Mouse (Mus musculus) kidney, postnatal 0 days (tissue): Measurements from ENCODE around the gene Ldhd. TPM values are rescaled to one million over a fixed set of nuclear protein-coding genes. Genes with fewer than 3 reads are reported as not detected.

Experiments used
- ATAC-seq: fragments of 200-750 bp; cut with Nextera tagmentation; replicated peaks from 2 replicates; pipeline ENCODE4 v1.8.0; 2017; ENCODE audit warnings: low read depth, moderate number of reproducible peaks, moderate TSS enrichment, moderate library complexity; ENCODE audit not compliant: low FRiP score
- DNase-seq: peaks from one replicate; pipeline ENCODE4 v3.0.0-alpha.2; 2016; ENCODE audit warnings: low spot score
- H3K27ac ChIP-seq: fragments of 300-500 bp; sonication (generic); 2 replicates; pipeline ENCODE4 v1.5.1; 2014; ENCODE audit warnings: mild to moderate bottlenecking
- H3K27me3 ChIP-seq: fragments of 300-500 bp; sonication (generic); 2 replicates; pipeline ENCODE4 v1.6.1; 2014; ENCODE audit warnings: low read length, mixed read lengths; ENCODE audit not compliant: insufficient read depth
- H3K36me3 ChIP-seq: fragments of 300-500 bp; sonication (generic); 2 replicates; pipeline ENCODE4 v1.6.1; 2014; ENCODE audit warnings: low read length, mixed read lengths; ENCODE audit not compliant: insufficient read depth
- H3K4me1 ChIP-seq: fragments of 300-500 bp; sonication (generic); replicated peaks from 2 replicates; pipeline ENCODE4 v1.6.1; 2014; ENCODE audit warnings: antibody characterized with exemption, low read length, mixed read lengths; ENCODE audit not compliant: insufficient read depth
- H3K4me2 ChIP-seq: fragments of 300-500 bp; sonication (generic); 2 replicates; pipeline ENCODE4 v1.6.1; 2014; ENCODE audit warnings: mild to moderate bottlenecking, low read length, moderate library complexity, mixed read lengths
- H3K4me3 ChIP-seq: fragments of 300-500 bp; sonication (generic); replicated peaks from 2 replicates; pipeline ENCODE4 v1.5.1; 2014; ENCODE audit warnings: low read depth, low read length
- H3K9ac ChIP-seq: fragments of 300-500 bp; sonication (generic); 2 replicates; pipeline ENCODE4 v1.6.1; 2014; ENCODE audit warnings: low read depth, low read length
- H3K9me3 ChIP-seq: fragments of 300-500 bp; sonication (generic); replicated peaks from 2 replicates; pipeline ENCODE4 v1.6.1; 2016; ENCODE audit warnings: low read length, inconsistent platforms, mixed read lengths
- CTCF ChIP-seq: IDR thresholded peaks from 2 replicates; pipeline ENCODE4 v1.5.1; 2016; ENCODE audit warnings: antibody characterized with exemption, low read depth, mild to moderate bottlenecking, moderate library complexity
- WGBS: fragments of 180-500 bp; shearing (Covaris S2); extraction: QIAGEN DNeasy Blood & Tissue Kit; methylation state at CpG from one replicate; pipeline ENCODE4 v1.1.7; 2014; 5-methylcytosine and 5-hydroxymethylcytosine counted together
- polyA plus RNA-seq: library from polyadenylated mRNA; unstranded; fragments of >200 nt; fragmentation: Nextera tagmentation; extraction: Ambion mirVana; gene quantifications from 2 replicates; pipeline ENCODE4 v1.2.1, GENCODE M21; 2015

The Ldhd gene
- polyA plus RNA-seq, 1 experiment from 2014 or later: 4.5 TPM

- H3K9ac ChIP-seq: no peak overlapping the region
- no peak overlapping the region for H3K4me3 ChIP-seq
- H3K36me3 ChIP-seq: no peaks in the 10 kb centered on the region
- WGBS: 87% methylated on average over 1 of the region's 1 CpGs
- no peak for DNase-seq
- ATAC-seq: no peak
- TF ChIP-seq CTCF: no peak
- no peak overlapping the region for H3K4me2 ChIP-seq
- H3K27ac ChIP-seq: no peak overlapping the region
- H3K4me1 ChIP-seq: no peaks in the 10 kb centered on the region
- no peaks in the 10 kb centered on the region for H3K9me3 ChIP-seq
- H3K27me3 ChIP-seq: no peaks in the 10 kb centered on the region
Measured at GRCm38 (mm10) chr8:111587545-111588094, 42.6 kb downstream of the Ldhd start.

DNA sequence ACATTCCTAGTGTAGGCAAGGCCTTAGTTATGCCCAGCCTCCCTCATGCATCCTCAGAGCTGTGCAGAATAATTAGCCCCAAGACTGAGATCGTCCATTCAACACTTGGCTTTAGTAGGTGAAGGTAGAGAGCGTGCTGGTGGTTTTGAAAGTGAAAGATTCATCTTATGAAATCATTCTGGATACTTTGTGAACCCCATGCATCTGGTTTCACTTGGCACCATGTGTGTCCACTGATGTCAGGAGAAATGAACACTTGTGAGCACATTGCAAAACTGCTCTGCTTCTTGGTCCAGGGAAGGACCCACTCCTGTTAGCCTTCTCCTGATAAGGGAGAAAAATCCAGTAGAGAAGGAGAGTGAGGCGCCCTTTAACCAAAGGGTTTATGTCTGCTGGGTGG lies 45.2 kb downstream of the Ldhd start:
- DNase-seq (no peak), ATAC-seq (no peak)
- Histone ChIP-seq H3K9ac (no peak overlapping the region), H3K4me2 (no peak overlapping the region), H3K4me1 (no peaks in the 10 kb centered on the region), H3K27ac (no peak overlapping the region), H3K4me3 (no peak overlapping the region), H3K9me3 (no peaks in the 10 kb centered on the region), H3K36me3 (no peaks in the 10 kb centered on the region), H3K27me3 (no peaks in the 10 kb centered on the region)
- 95% methylated on average over 3 of the region's 3 CpGs for WGBS
- no peak for TF ChIP-seq CTCF

DNA sequence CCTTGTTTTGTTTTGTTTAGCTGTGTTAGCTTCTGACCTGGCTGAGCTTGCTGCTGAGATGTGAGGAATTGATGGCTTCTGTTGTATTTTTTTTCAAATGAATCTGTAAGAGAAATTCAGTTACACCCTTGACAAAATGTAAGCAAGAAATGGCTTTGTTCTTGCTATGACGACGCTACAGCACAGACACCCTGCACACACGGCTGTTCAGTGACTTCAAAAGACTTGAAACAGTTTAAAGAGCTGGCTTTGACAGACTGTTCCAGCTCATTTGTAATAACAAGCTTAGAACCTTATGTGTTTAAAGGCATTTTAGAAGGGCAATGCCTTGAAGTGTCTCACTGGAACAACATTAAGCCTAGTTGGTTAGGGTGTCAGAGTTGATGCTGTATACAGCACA lies 47.8 kb downstream of the Ldhd start:
- WGBS: 63% methylated on average over 3 of the region's 3 CpGs
- Histone ChIP-seq H3K4me1 (no peaks in the 10 kb centered on the region), H3K27ac (no peak overlapping the region), H3K9me3 (no peaks in the 10 kb centered on the region), H3K27me3 (no peaks in the 10 kb centered on the region), H3K9ac (no peak overlapping the region), H3K4me2 (no peak overlapping the region), H3K36me3 (no peaks in the 10 kb centered on the region), H3K4me3 (no peak overlapping the region)
- DNase-seq (no peak), ATAC-seq (no peak)
- no peak for TF ChIP-seq CTCF

DNA sequence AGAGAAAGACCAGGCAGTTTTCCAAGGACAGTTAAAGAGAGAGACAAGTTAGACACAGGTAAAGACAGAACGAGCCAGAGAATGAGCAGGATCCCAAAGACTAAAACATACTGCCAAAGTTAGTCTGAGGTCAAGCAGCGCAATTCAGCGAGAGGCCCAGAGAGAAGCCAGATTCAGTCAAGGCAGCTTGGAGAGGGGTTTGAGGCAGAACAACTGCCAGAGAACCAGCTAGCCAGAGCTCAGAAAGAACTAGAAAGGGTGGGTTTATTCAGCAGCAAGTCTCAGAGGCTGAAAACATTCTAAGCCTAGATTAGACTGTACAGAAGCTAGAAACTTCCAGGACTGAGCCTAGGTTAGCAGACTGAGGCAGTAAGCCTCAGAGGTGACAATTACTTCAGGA lies 49.9 kb downstream of the Ldhd start:
- Histone ChIP-seq H3K9me3 (no peaks in the 10 kb centered on the region), H3K4me3 (no peak overlapping the region), H3K4me2 (no peak overlapping the region), H3K9ac (no peak overlapping the region), H3K36me3 (no peaks in the 10 kb centered on the region), H3K27ac (no peak overlapping the region), H3K4me1 (no peaks in the 10 kb centered on the region), H3K27me3 (no peaks in the 10 kb centered on the region)
- DNase-seq (no peak), ATAC-seq (no peak)
- no peak for TF ChIP-seq CTCF
- 67% methylated on average over 3 of the region's 3 CpGs for WGBS

DNA sequence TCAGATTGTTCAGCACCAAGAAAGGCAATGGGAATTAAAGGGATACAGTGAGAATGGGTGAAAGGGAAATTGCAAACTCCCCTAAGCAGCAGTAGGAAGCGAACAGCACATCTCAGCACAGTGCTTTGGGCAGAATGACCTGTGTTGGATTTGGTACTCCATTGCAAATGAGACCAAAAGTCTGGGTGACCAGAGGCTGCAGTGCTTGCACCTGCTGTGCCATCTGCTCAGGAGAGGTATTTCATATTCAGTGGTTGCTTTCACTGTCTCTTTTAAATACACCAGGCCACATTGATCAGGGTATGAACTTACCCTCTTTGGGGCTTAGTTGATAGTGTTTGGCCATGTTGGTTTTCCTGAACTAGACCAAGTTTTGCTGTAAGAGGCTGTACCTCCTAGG lies 50.9 kb downstream of the Ldhd start:
- H3K27ac ChIP-seq: no peak overlapping the region
- WGBS: 100% methylated on average over 1 of the region's 1 CpGs
- no peak overlapping the region for H3K4me3 ChIP-seq
- H3K9ac ChIP-seq: no peak overlapping the region
- H3K27me3 ChIP-seq: no peaks in the 10 kb centered on the region
- H3K9me3 ChIP-seq: no peaks in the 10 kb centered on the region
- no peak for TF ChIP-seq CTCF
- no peaks in the 10 kb centered on the region for H3K4me1 ChIP-seq
- no peaks in the 10 kb centered on the region for H3K36me3 ChIP-seq
- DNase-seq: no peak
- no peak overlapping the region for H3K4me2 ChIP-seq
- no peak for ATAC-seq

DNA sequence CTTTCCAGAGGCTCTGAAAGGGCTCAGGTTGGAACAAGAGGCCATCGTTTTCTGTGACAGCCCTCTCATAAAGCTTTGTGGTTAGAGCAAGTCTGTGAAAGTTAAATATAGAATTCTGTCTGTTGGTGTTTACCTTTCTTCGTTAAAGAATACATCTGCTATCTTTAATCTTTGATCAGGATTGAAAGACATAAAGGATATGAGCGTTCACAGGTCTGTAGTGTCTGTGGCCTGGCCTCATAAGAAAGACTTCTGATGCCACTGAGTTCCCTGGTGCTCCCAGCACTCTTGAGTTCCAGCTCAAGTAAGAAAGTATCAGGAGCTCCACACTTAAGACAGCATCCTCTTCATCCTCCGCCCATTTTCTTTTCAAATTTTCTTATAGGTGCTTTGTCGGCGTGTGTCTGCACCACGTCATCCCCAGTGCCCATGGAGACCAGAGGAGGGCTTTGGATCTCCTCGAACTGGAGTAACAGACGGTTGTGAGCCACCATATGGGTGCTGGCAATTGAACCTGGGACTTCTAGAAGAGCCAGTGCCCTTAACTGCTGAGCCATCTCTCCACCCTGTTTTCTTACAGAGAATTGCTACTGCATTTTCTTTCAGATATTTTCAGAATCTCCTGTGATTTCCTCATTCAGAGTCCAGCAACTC lies 52.2 kb downstream of the Ldhd start:
- ATAC-seq: no peak
- Histone ChIP-seq H3K4me3 (no peak overlapping the region), H3K9ac (no peak overlapping the region), H3K4me2 (no peak overlapping the region), H3K4me1 (no peaks in the 10 kb centered on the region), H3K9me3 (no peaks in the 10 kb centered on the region), H3K27me3 (no peaks in the 10 kb centered on the region), H3K27ac (no peak overlapping the region), H3K36me3 (no peaks in the 10 kb centered on the region)
- no peak for DNase-seq
- no peak for TF ChIP-seq CTCF
- WGBS: 84% methylated on average over 9 of the region's 9 CpGs

DNA sequence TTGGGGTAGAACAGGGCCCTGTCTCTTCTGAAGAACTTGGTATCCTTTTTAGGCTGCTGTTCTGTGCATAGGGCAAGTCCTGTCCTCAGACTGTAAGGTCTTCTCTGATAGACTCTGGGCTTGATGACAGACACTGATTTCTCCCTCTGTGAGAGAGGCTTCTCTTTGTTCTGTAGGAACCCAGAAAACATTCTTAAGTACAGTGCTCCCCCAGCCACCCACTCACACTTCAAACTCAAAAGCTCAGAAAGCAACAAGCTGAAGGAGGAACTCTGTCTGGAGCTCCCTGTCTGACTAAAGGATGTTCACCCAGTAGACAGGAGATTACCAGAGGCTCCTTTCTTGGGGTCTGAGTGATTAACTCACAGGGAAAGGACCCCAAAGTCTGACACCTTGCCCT lies 53.7 kb downstream of the Ldhd start:
- ATAC-seq: no peak

More for the DNA sequence above, 53.7 kb downstream of the Ldhd start:
- Histone ChIP-seq H3K9ac (no peak overlapping the region), H3K36me3 (no peaks in the 10 kb centered on the region), H3K4me3 (no peak overlapping the region), H3K4me1 (no peaks in the 10 kb centered on the region), H3K27me3 (no peaks in the 10 kb centered on the region), H3K4me2 (no peak overlapping the region), H3K27ac (no peak overlapping the region), H3K9me3 (no peaks in the 10 kb centered on the region)
- DNase-seq: no peak
- no peak for TF ChIP-seq CTCF
